Mouse (Mus musculus) liver, postnatal 0 days (tissue): ENCODE measurements around the gene Cfap74. TPM values are rescaled to one million over a fixed set of nuclear protein-coding genes. Genes with fewer than 3 reads are reported as not detected.

Experiments
- ATAC-seq: fragments of 200-750 bp; cut with Nextera tagmentation; 2 replicates; pipeline ENCODE4 v1.8.0; 2017; ENCODE audit warnings: mild to moderate bottlenecking, moderate library complexity
- DNase-seq: peaks from one replicate; pipeline ENCODE4 v3.0.0-alpha.2; 2016
- H3K27ac ChIP-seq: fragments of 300-500 bp; sonication (generic); 2 replicates; pipeline ENCODE4 v1.5.1; 2014; ENCODE audit warnings: antibody characterized with exemption, moderate library complexity, mild to moderate bottlenecking, low read depth
- H3K27me3 ChIP-seq: fragments of 300-500 bp; sonication (generic); 2 replicates; pipeline ENCODE4 v1.6.1; 2014; ENCODE audit warnings: low read length, control low read depth, mixed read lengths; ENCODE audit not compliant: insufficient read depth
- H3K36me3 ChIP-seq: fragments of 300-500 bp; sonication (generic); replicated peaks from 2 replicates; pipeline ENCODE4 v1.6.1; 2014; ENCODE audit warnings: mild to moderate bottlenecking, control low read depth, low read length, moderate library complexity, mixed read lengths; ENCODE audit not compliant: insufficient read depth
- H3K4me1 ChIP-seq: fragments of 300-500 bp; sonication (generic); 2 replicates; pipeline ENCODE4 v1.6.1; 2014; ENCODE audit warnings: antibody characterized with exemption, mild to moderate bottlenecking, control low read depth; ENCODE audit not compliant: insufficient read depth
- H3K4me2 ChIP-seq: fragments of 300-500 bp; sonication (generic); 2 replicates; pipeline ENCODE4 v1.6.1; 2014; ENCODE audit warnings: low read depth, mild to moderate bottlenecking, low read length, moderate library complexity, mixed read lengths
- H3K4me3 ChIP-seq: fragments of 300-500 bp; sonication (generic); 2 replicates; pipeline ENCODE4 v1.5.1; 2014; ENCODE audit warnings: low read depth, low read length
- H3K9ac ChIP-seq: fragments of 300-500 bp; sonication (generic); replicated peaks from 2 replicates; pipeline ENCODE4 v1.6.1; 2014; ENCODE audit warnings: mild to moderate bottlenecking, moderate library complexity
- H3K9me3 ChIP-seq: fragments of 300-500 bp; sonication (generic); 2 replicates; pipeline ENCODE4 v1.6.1; 2016; ENCODE audit warnings: mild to moderate bottlenecking, control low read depth, low read length, mixed read lengths
- CTCF ChIP-seq: sonication (generic); IDR thresholded peaks from 2 replicates; pipeline ENCODE4 v1.5.1; 2016; ENCODE audit warnings: antibody characterized with exemption, low read depth
- EP300 ChIP-seq: IDR thresholded peaks from 2 replicates; pipeline ENCODE4 v1.6.1; 2016; ENCODE audit warnings: antibody characterized with exemption, low read depth, mild to moderate bottlenecking
- WGBS: fragments of 180-500 bp; shearing (Covaris S2); extraction: QIAGEN DNeasy Blood & Tissue Kit; methylation state at CpG from one replicate; pipeline ENCODE4 v1.1.7; 2014; ENCODE audit not compliant: insufficient replicate concordance; 5-methylcytosine and 5-hydroxymethylcytosine counted together
- polyA plus RNA-seq: library from polyadenylated mRNA; unstranded; fragments of >200 nt; fragmentation: Nextera tagmentation; extraction: Ambion mirVana; gene quantifications from 2 replicates; pipeline ENCODE4 v1.2.1, GENCODE M21; 2015

The Cfap74 gene
- polyA plus RNA-seq, 1 experiment from 2014 or later: 0.07 TPM

DNA sequence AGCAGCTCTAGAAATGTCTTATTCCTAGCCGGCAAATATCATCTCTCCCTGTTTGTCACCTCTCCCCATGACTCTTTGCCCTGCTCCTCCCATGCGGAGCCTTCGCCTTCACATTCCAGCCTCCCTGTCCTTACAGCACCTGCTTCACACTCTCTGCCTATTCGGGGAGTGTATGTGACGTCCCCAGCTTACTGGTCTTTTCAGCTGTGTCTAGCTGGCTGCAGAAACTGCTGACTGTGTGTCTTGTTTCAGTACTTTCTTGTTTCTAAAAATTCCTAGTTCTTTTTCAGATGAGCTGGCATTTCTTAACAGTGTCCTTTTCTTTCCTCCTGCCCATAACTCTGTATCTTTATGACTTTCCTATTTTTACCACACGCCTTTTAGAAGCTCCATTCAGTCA, 23.4 kb downstream of the Cfap74 start:
- H3K27me3 ChIP-seq: no peaks in the 10 kb centered on the region
- H3K4me2 ChIP-seq: no peak overlapping the region
- H3K4me1 ChIP-seq: no peaks in the 10 kb centered on the region
- no peak overlapping the region for H3K9ac ChIP-seq
- no peak for TF ChIP-seq CTCF
- no peak for TF ChIP-seq EP300
- no peak for ATAC-seq
- 72% methylated on average over 6 of the region's 6 CpGs for WGBS
- DNase-seq: no peak
- no peak overlapping the region for H3K27ac ChIP-seq
- no peak overlapping the region for H3K4me3 ChIP-seq
- no peaks in the 10 kb centered on the region for H3K9me3 ChIP-seq
- no peaks in the 10 kb centered on the region for H3K36me3 ChIP-seq

DNA sequence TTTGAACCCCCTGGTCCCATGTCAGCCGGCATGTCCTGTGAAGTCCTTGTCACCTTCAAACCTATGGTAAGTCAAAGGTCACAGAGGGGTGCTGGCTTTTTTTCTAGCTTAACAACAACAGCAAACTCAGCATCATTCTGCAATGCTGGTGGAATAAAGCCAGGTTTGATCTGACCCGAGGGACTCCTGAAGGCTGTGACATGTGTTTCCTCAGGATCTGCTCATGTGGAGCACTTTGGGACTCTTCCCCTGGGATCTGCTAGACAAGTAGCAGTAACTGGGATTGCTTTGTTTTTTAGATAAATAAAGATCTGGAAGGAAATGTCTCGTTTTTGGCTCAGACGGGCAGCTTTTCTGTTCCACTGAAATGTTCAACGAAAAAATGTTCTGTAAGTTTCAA, 25.0 kb downstream of the Cfap74 start:
- TF ChIP-seq CTCF: no peak
- no peak for TF ChIP-seq EP300
- 59% methylated on average over 5 of the region's 5 CpGs for WGBS

DNA sequence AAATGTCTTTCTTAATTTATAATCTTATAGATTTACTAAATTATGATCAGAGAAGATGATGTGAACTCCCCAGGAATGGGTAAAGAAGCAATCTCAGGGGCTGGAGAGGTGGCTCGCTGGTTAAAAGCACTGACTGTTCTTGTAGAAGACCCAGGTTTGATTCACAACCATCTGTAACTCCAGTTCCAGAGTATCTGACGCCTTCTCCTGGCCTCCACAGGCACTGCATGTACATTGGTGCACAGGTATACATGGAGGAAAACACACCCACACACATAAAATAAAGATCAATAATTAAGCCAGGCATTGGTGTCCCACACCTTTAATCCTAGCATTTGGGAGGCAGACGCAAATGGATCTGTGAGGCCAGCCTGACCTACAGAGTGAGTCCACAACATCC, 33.8 kb downstream of the Cfap74 start:
- H3K9ac ChIP-seq: no peak overlapping the region
- H3K4me2 ChIP-seq: no peak overlapping the region
- TF ChIP-seq CTCF (no peak), EP300 (no peak)
- no peaks in the 10 kb centered on the region for H3K36me3 ChIP-seq
- H3K9me3 ChIP-seq: no peaks in the 10 kb centered on the region
- no peak overlapping the region for H3K4me3 ChIP-seq
- H3K4me1 ChIP-seq: no peaks in the 10 kb centered on the region
- 52% methylated on average over 3 of the region's 3 CpGs for WGBS
- no peak overlapping the region for H3K27ac ChIP-seq
- DNase-seq (no peak), ATAC-seq (no peak)
- H3K27me3 ChIP-seq: no peaks in the 10 kb centered on the region

More for the DNA sequence above, 25.0 kb downstream of the Cfap74 start:
- H3K4me1 ChIP-seq: no peaks in the 10 kb centered on the region
- no peak overlapping the region for H3K4me3 ChIP-seq
- ATAC-seq: no peak
- H3K27ac ChIP-seq: no peak overlapping the region
- no peaks in the 10 kb centered on the region for H3K27me3 ChIP-seq
- no peaks in the 10 kb centered on the region for H3K9me3 ChIP-seq
- no peaks in the 10 kb centered on the region for H3K36me3 ChIP-seq
- H3K4me2 ChIP-seq: no peak overlapping the region
- H3K9ac ChIP-seq: no peak overlapping the region
- DNase-seq: no peak

DNA sequence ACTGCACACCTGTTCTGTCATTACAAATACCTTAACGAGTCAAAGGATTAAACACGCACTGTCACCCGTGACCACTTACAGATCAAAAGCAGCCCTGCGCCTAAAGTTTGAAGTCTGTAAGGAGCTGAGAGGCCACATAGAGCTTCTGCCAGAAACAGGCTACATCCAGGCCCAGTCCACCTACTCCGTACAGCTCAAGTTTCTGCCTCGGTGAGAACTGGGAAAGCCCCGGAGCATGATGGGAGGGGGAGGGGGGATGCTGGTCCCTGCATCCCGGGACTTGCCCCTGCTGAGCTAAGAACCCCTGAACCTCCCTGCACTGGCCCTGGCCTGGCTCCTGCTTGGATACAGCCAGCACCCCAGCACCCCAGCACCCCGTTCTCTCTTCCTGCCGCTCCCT, 42.6 kb downstream of the Cfap74 start:
- 48% methylated on average over 10 of the region's 10 CpGs for WGBS
- no peaks in the 10 kb centered on the region for H3K4me1 ChIP-seq
- no peak overlapping the region for H3K9ac ChIP-seq
- DNase-seq (no peak), ATAC-seq (no peak)
- H3K4me3 ChIP-seq: no peak overlapping the region
- no peaks in the 10 kb centered on the region for H3K36me3 ChIP-seq
- H3K27me3 ChIP-seq: no peaks in the 10 kb centered on the region
- TF ChIP-seq EP300 (no peak), CTCF (no peak)
- no peaks in the 10 kb centered on the region for H3K9me3 ChIP-seq
- H3K4me2 ChIP-seq: no peak overlapping the region
- H3K27ac ChIP-seq: no peak overlapping the region

DNA sequence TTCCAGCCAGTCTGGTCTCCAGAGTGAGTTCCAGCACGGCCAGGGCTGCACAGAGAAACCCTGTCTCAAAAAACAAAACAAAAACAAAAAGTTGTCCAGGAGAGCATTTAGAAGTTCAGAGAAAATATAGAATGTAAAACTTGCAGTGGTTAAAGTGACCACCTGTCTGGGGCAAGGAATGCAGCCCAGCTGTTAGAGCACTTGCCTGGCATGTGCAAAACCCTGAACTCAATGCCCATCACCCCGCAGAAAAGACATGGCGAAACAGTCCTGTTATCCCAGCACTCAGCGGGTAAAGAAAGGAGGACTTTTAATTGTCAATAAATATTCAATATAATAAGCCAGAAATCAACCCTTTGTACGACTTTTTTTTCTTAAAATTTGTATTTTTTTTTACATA, 49.6 kb downstream of the Cfap74 start:
- no peak overlapping the region for H3K4me2 ChIP-seq
- 77% methylated on average over 5 of the region's 5 CpGs for WGBS
- DNase-seq (no peak), ATAC-seq (no peak)
- TF ChIP-seq CTCF (no peak), EP300 (no peak)
- H3K9me3 ChIP-seq: no peaks in the 10 kb centered on the region
- no peak overlapping the region for H3K4me3 ChIP-seq
- H3K36me3 ChIP-seq: no peaks in the 10 kb centered on the region
- H3K9ac ChIP-seq: no peak overlapping the region
- H3K27me3 ChIP-seq: no peaks in the 10 kb centered on the region
- H3K4me1 ChIP-seq: no peaks in the 10 kb centered on the region
- H3K27ac ChIP-seq: no peak overlapping the region

DNA sequence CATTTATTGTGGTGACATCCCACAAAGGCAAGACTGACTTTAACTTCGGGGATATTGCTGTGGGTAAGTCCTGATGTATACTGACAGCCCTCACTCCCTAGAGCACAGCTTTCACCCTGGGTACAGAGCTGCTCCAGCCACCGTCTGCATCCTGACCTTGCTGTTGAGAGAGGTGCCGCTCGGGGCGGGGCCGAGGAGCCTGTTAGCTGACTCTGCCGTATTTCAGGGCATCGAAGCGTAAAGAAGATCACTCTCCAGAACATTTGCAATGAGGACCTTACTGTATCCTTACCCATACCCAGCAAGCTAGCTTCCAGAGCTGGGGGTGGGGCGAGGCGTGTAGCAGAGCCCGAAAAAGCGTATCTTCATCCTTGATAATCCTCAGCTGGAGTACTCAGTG, 54.1 kb downstream of the Cfap74 start:
- H3K4me1 ChIP-seq: no peaks in the 10 kb centered on the region
- H3K27ac ChIP-seq: no peak overlapping the region
- H3K9me3 ChIP-seq: no peaks in the 10 kb centered on the region
- ATAC-seq (no peak), DNase-seq (no peak)
- H3K36me3 ChIP-seq: no peaks in the 10 kb centered on the region
- H3K9ac ChIP-seq: no peak overlapping the region
- no peaks in the 10 kb centered on the region for H3K27me3 ChIP-seq
- no peak overlapping the region for H3K4me3 ChIP-seq
- H3K4me2 ChIP-seq: no peak overlapping the region
- WGBS: 68% methylated on average over 13 of the region's 13 CpGs
- no peak for TF ChIP-seq EP300
- no peak for TF ChIP-seq CTCF

- H3K4me2 ChIP-seq: no peak overlapping the region
- TF ChIP-seq EP300: no peak
- no peak for TF ChIP-seq CTCF
- no peak overlapping the region for H3K9ac ChIP-seq
- H3K9me3 ChIP-seq: no peaks in the 10 kb centered on the region
- H3K4me1 ChIP-seq: no peaks in the 10 kb centered on the region
- H3K27me3 ChIP-seq: no peaks in the 10 kb centered on the region
- H3K27ac ChIP-seq: no peak overlapping the region
- H3K4me3 ChIP-seq: no peak overlapping the region
- ATAC-seq (no peak), DNase-seq (no peak)
- H3K36me3 ChIP-seq: no peaks in the 10 kb centered on the region
- WGBS: 80% methylated on average over 6 of the region's 6 CpGs
Observed at GRCm38 (mm10) chr4:155463611-155464010, 54.6 kb downstream of the Cfap74 start.
